Mouse (Mus musculus): ENCODE data around the gene Ppil4. TPM values are rescaled to one million over a fixed set of nuclear protein-coding genes. Genes with fewer than 3 reads are reported as not detected.

The Ppil4 gene
- total RNA-seq, 2 experiments from 2014 or later, result 36.3 to 38.3 TPM

DNA sequence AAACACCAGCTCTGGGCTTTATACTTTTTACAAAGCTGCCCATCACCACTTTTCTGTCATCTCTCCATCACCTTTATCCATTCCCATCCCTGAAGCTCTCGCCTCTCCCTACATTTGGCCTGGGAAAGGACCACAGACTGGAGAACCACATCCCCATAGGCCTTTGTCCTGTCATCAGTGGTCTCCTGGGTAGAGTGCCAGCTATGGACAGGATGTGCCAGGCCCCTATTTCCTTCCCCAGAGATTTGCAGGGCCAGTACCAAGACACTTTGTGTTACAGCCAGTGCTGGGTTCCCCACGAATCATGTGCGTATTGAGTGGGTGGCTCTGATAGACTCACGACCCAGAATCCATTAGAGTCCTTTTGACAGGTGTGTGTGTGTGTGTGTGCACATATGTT, 53.3 kb downstream of the Ppil4 start:
- no peak for DNase-seq (ENCODE audit: low spot score in 2 of 2)
- Histone ChIP-seq H3K4me3 (no peak overlapping the region), H3K27ac (no peak overlapping the region)
- no peak for TF ChIP-seq CTCF (conservative IDR thresholded peaks at IDR 0.05)

DNA sequence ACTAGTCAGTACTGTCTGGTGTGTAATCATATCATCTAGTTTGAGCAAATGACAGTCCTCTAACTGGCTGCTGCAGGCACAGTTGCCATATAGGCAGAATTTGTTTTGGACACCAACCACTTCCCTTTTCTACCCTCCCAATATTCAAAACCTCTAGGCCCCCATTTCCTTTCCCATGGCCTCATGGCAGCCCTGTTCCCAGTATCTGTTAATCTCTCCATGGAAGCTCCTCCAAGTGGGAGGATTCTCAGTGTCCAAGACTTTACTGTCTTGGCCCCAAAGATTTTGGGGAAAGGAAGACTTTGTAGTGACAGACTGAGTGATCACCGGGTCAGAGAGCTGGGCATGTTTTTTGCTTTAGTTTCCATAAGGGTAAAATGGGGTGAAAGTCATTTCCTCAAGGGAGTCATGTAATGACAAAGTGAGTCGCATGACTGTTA, 54.5 kb downstream of the Ppil4 start:
- DNase-seq (ENCODE audit: low spot score in 2 of 2), result no peak
- Histone ChIP-seq H3K27ac (no peak overlapping the region), H3K4me3 (no peak overlapping the region)
- no peak for TF ChIP-seq CTCF (conservative IDR thresholded peaks at IDR 0.05)

DNA sequence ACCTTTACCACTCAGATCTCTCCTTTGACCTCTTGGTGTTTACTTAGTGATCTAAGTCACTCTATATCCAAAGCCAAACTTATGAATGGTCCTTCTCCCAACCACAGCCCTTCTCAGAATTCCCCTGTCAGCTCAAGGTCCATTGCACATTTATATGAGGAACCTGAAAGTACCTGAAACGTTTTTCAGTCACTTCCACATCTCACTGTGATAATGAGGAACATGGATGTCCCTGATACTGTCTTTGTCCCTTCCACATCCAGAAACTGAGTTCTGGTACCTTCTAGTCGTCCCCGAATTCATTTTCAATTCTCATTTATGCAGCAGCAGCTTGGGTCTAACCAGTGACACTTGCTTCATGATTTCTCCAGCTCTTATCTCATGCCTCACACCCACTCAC, 59.2 kb downstream of the Ppil4 start:
- DNase-seq (ENCODE audit: low spot score in 2 of 2), result no peak
- Histone ChIP-seq H3K4me3 (no peak overlapping the region), H3K27ac (no peak overlapping the region)
- TF ChIP-seq CTCF (conservative IDR thresholded peaks at IDR 0.05), result no peak

DNA sequence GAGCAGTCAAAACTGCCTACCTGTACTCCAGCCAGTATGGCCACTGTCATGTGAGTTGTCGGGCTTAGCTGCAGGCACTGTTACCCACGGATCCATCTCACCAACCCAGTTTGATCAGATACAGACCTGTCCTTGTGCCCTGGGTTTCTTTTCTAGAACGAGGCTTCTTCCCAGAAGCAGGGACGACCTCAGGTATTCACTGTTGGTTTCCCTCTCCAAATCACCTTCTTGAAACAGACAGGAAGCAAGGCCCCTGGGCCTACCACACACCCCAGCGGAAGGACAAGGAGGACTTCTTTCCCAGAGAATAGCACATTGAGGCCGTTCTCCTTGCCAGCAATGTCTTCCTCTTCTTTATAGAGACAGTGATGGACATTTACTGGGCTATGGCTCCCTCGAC, 67.8 kb downstream of the Ppil4 start:
- Histone ChIP-seq H3K27ac (no peak overlapping the region), H3K4me3 (no peak overlapping the region)
- no peak for DNase-seq (ENCODE audit: low spot score in 2 of 2)
- TF ChIP-seq CTCF (conservative IDR thresholded peaks at IDR 0.05), result no peak

DNA sequence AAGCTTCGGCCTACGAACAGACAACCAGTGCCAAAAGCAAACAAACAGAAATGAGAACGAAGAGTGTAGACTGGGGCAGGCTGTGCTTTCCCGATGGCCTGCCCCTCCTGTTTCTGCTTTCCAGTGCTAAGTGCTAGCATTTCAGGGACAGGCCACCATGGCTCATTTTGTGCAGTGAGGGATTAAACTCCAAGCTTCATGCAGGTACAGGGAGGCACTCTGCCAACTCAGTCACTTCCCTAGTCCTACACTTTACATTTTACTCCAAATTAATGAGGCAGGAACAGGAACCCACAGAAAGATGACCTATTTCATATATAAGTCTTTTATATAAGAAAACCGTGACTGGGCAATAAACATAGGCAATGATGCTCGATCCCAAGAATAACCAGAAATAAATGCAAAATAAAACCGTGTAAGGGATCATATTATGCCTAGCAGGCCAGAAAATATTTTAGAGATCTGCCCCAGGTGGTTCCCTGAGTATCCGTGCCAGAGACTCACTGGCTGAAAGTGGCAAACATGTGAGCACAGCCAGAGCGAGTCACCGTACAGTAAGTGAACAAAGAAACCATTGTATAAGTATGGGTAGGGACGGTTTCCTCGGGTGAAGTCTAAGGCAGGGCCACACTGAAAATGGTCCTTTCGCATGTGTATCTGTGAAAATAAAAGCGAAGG, 68.7 kb downstream of the Ppil4 start:
- H3K27ac ChIP-seq, result no peak overlapping the region
- no peak overlapping the region for H3K4me3 ChIP-seq
- TF ChIP-seq CTCF (conservative IDR thresholded peaks at IDR 0.05), result no peak
- no peak for DNase-seq (ENCODE audit: low spot score in 2 of 2)

DNA sequence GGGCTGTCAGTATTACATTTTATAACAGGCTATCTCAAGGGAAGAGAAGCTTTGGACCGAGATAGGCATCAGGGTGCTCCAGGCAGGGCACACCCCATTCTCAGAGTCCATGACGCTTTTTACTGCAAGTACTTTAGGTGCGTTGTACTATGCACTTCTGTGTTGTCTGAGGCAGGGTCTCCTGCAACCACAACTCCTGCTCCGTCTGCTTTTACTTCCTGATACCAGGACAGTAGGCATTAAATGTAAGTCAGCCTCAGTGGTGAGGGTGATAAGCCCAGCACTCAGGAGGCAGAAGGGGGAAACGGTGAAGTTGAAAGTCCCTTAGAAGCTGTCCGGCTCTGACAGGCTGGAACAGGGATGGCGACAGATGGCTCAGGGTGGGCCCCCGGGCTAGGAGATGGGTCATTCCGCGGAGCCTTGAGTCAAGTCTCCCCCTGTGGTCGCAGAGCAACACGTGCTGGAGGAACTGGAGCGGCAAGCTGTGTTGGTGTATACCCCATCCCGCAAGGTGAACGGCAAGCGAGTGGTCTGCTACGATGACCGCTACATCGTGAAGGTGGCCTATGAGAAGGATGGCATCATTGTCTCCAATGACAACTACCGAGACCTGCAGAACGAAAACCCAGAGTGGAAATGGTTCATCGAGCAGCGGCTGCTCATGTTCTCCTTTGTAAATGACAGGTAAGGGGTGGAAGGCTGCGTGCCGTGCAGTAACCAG, 69.4 kb downstream of the Ppil4 start:
- DNase-seq (ENCODE audit: low spot score in 2 of 2), result no peak
- no peak for TF ChIP-seq CTCF (conservative IDR thresholded peaks at IDR 0.05)
- Histone ChIP-seq H3K4me3 (no peak overlapping the region), H3K27ac (no peak overlapping the region)

DNA sequence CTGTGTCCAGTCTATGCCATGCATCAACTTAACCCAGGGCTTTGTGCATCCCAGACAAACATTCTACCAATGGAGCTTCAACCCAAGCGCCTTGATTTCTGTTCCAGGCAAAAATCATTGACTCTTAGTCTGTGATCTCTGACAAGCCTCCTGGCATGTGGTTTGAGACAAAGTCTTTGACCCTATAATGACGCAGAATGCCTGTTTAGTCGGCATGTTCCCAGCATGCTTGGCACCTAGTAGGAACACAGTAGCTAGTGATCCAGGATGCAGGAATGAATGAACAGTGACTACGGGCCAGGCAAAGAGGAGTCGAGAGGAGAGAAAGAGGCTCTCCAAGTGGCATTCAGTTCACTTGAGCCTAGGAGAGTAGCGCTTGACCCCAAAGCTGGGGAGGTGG, 70.7 kb downstream of the Ppil4 start:
- DNase-seq (ENCODE audit: low spot score in 2 of 2), result no peak
- Histone ChIP-seq H3K27ac (no peak overlapping the region), H3K4me3 (no peak overlapping the region)
- TF ChIP-seq CTCF (conservative IDR thresholded peaks at IDR 0.05), result no peak

DNA sequence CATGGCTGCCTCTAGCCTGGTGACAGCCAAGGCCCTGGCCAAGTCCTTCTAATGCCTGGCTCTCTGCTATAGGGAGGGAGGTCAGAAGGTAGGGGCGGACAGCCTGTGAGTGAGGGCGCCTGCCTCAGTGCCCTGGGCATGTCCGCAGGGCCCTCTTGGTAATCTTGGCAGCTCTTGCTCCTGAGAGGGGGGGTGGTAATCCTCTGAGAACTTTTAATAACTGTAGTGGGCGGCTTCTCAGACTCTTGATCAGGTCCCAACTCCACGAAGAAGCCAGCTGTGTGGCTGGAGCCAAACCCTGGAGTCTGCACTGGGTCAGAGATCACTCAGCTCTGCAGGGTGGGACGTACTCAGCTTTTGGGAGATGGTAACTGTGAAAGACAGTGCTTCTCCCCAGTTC, 71.5 kb downstream of the Ppil4 start:
- DNase-seq (ENCODE audit: low spot score in 2 of 2), result no peak
- no peak overlapping the region for H3K27ac ChIP-seq
- H3K4me3 ChIP-seq, result no peak overlapping the region
- no peak for TF ChIP-seq CTCF (conservative IDR thresholded peaks at IDR 0.05)

DNA sequence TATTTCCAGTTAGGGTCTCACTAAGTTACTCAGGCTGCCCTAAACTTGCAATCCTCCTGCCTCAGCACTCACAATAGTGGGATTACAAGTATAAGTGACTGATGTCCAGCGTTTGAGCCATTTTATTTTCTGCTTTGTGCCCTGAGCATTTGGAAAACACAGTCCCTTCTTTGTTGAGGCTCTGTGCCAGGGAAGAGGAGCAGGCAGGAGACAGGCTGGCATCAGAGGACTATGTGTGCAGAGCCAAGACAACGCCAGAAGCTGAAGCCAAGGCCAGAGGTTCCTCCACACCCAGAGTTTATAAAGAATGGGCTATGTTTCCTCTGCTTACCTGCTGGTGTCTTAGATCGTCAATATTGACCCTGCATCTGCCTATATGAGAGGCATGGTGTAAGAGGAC, 72.1 kb downstream of the Ppil4 start:
- Histone ChIP-seq H3K4me3 (no peak overlapping the region), H3K27ac (no peak overlapping the region)
- no peak for DNase-seq (ENCODE audit: low spot score in 2 of 2)
- no peak for TF ChIP-seq CTCF (conservative IDR thresholded peaks at IDR 0.05)

DNA sequence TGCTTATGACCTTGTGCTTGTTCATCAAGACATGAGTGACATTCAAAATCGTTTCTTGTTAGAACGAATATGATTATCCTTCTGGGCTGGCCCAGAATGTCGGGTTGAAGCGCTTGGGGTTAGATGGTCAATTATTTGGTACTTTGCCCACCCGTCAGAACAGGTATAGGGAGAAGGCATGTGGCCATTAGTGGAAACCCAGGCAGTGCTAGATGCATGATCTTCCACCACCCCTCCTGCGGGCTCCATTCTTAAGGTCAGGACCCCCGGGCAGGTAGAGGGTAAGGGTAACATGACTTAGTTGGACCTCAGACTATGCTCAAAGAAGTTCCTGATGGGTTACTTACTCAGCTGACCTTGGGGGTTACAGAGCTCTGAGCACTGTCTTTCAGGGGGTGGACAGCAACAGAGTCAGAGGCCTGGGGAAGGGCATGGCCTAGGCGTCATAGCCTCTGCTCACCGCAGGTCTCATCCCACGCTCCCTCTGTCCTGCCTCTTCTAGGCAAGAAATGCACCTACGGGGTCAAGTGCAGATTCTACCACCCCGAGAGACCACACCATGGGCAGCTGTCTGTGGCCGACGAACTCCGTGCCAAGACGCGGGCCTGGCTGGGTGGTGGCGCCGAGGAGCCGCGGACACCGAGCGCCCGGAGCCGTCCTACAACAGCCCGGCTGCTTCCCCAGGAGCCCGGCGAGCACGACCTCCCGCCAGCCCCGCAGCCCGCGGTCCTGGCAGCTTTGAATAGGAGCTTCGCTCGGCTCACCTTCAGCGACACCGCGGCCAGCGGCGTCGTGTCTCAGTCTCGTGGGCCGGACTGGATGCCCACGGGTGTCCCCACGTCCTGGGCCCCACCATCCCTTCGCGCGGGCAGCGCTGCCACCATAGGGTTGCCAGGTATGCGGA, 74.3 kb downstream of the Ppil4 start:
- no peak overlapping the region for H3K27ac ChIP-seq
- peak; percentile 52 for TF ChIP-seq CTCF (conservative IDR thresholded peaks at IDR 0.05)
- DNase-seq (ENCODE audit: low spot score in 2 of 2), result no peak
- peak overlapping the region; percentile 46 for H3K4me3 ChIP-seq

DNA sequence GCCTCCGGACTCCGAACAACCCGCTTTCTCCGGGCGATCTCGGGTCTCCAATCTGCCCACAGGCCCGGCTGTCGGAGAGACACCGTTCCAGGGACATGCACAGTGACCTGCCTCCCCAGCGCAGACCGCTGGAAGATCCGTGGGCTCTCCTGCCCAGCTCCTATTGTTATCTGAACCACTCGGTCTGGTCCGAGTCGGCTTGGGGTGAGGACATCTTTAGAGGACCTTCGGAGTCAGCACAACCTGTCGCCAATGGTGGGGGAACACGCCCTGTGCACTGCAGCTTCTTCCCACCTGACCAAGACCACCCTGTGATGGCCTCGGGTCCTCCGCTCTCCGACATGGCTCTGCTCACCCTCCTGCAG, 75.0 kb downstream of the Ppil4 start:
- peak overlapping the region; percentile 46 for H3K4me3 ChIP-seq
- no peak overlapping the region for H3K27ac ChIP-seq
- TF ChIP-seq CTCF (conservative IDR thresholded peaks at IDR 0.05), result no peak
- DNase-seq (ENCODE audit: low spot score in 2 of 2), result no peak

DNA sequence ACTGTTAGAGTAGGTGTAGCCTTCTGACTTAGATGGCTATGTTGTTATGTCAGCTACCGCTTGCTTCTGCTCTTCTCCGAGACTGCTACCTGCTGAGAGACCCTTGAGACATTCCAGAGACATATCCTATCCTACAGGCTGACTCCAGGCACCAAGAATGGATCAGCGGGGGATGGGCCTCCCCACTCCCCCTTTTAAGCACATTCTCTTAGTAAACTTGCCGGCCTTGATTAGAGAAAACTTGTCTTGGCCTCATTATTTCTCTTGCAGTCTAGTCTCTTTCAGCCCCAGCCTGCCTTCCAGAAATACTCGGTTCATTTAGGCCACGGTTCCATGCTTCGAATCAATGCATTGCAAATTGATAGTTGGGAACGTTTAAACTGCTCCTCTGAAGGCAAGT, 77.1 kb downstream of the Ppil4 start:
- Histone ChIP-seq H3K4me3 (no peak overlapping the region), H3K27ac (no peak overlapping the region)
- TF ChIP-seq CTCF (conservative IDR thresholded peaks at IDR 0.05), result no peak
- no peak for DNase-seq (ENCODE audit: low spot score in 2 of 2)

All from layer of hippocampus, adult 2 months (tissue).